Mouse (Mus musculus) MEL (cell line): Measurements from ENCODE around the gene Gfod1.

Experiments used
- CHD1 ChIP-seq: IDR thresholded peaks from 2 replicates; pipeline ENCODE4 v1.6.1; 2012; ENCODE audit warnings: low read depth, mild to moderate bottlenecking, inconsistent platforms, low read length, improper control_type of control experiment
- JUND ChIP-seq: IDR thresholded peaks from 2 replicates; pipeline ENCODE4 v1.6.1; 2011; ENCODE audit warnings: low read depth, mild to moderate bottlenecking, improper control_type of control experiment, low read length
- NRF1 ChIP-seq: IDR thresholded peaks from 2 replicates; pipeline ENCODE4 v1.6.1; 2014; ENCODE audit warnings: low read depth, mild to moderate bottlenecking, inconsistent platforms, low read length, improper control_type of control experiment, moderate library complexity; ENCODE audit not compliant: poor library complexity, insufficient read depth, severe bottlenecking

GRCm38 (mm10) chr13:43261287-43261686, 42.7 kb downstream of the Gfod1 start:
- TF ChIP-seq CHD1, result 0 out of 2 replicates have a peak, but pooled peaks have one; percentile 40
- no peak for TF ChIP-seq JUND
- no peak for TF ChIP-seq NRF1
